8 mouse cellular contexts compared by ENCODE assay signal in genomic region chr2:148874617-148875334, GRCm38 (mm10). TPM values are rescaled to one million over a fixed set of nuclear protein-coding genes. Genes with fewer than 3 reads are reported as not detected.
A peak's percentile ranks its signal among the peaks of the same experiment; 100 is the strongest.
DNase-seq lines count a peak whose midpoint lies in the region; ATAC-seq and TF ChIP-seq lines count a peak whose summit lies in the region.

No protein-coding gene starts in this region.

- peak; percentile 70 for ATAC-seq in forebrain, embryonic 11.5 days (replicated peaks; ENCODE audit: low FRiP score)
- peak; percentile 77 for ATAC-seq in intestine, embryonic 14.5 days (replicated peaks; ENCODE audit: low FRiP score, low TSS enrichment, low read depth)

- peak overlapping the region; percentile 67 for H3K4me2 ChIP-seq in forebrain, embryonic 11.5 days (ENCODE audit: low read depth, low read length, severe bottlenecking)
- H3K4me2 ChIP-seq in intestine, embryonic 14.5 days (ENCODE audit: low read length): peak overlapping the region; percentile 80

- H3K4me1 ChIP-seq in heart, adult 2 months (ENCODE audit: control insufficient read depth, insufficient read depth, low read length): peaks cover 30% of the 10 kb centered on the region
- H3K4me1 ChIP-seq in brown adipose tissue, adult 24 weeks (ENCODE audit: control insufficient read depth, insufficient read depth, insufficient read length, low read length): peaks cover 36% of the 10 kb centered on the region
- peaks cover 2% of the 10 kb centered on the region; the same call in 1 of the 2 replicates for H3K4me1 ChIP-seq in forebrain, embryonic 11.5 days (replicated peaks; ENCODE audit: control insufficient read depth, insufficient read depth, low read length)
- peaks cover 41% of the 10 kb centered on the region for H3K4me1 ChIP-seq in intestine, embryonic 14.5 days (replicated peaks; ENCODE audit: control insufficient read depth, insufficient read depth, low read length)
- H3K4me1 ChIP-seq in lung, adult 2 months (ENCODE audit: control insufficient read depth, insufficient read depth, low read length): peaks cover 33% of the 10 kb centered on the region

- H3K27me3 ChIP-seq in heart, adult 2 months (ENCODE audit: control insufficient read depth, insufficient read depth, low read length): no peaks in the 10 kb centered on the region
- H3K27me3 ChIP-seq in forebrain, embryonic 11.5 days (ENCODE audit: control insufficient read depth, insufficient read depth, low read length): no peaks in the 10 kb centered on the region
- H3K27me3 ChIP-seq in intestine, embryonic 14.5 days (replicated peaks; ENCODE audit: control insufficient read depth, insufficient read depth, low read length): no peaks in the 10 kb centered on the region

- peak overlapping the region; percentile 85 for H3K4me3 ChIP-seq in heart, adult 2 months
- peak overlapping the region; percentile 100 for H3K4me3 ChIP-seq in brown adipose tissue, adult 24 weeks (ENCODE audit: insufficient read depth, low read depth, low read length)
- peak overlapping the region; percentile 80 for H3K4me3 ChIP-seq in forebrain, embryonic 11.5 days (ENCODE audit: low read depth, low read length)
- peak overlapping the region; percentile 96 for H3K4me3 ChIP-seq in intestine, embryonic 14.5 days (ENCODE audit: low read depth, low read length)
- peak overlapping the region; percentile 88 for H3K4me3 ChIP-seq in lung, adult 2 months (replicated peaks; ENCODE audit: extremely low read depth, low read depth, low read length)

- under 1% methylated on average over 34 of the region's 34 CpGs for WGBS in heart, adult 2 months
- 2% methylated on average over 34 of the region's 34 CpGs for WGBS in forebrain, embryonic 11.5 days
- under 1% methylated on average over 34 of the region's 34 CpGs for WGBS in intestine, embryonic 14.5 days
- WGBS in lung, adult 2 months: under 1% methylated on average over 34 of the region's 34 CpGs

- H3K9ac ChIP-seq in heart, adult 2 months (ENCODE audit: low read depth, low read length): peak overlapping the region; percentile 99
- peak overlapping the region; percentile 79 for H3K9ac ChIP-seq in forebrain, embryonic 11.5 days (ENCODE audit: low read length)
- peak overlapping the region; percentile 87 for H3K9ac ChIP-seq in intestine, embryonic 14.5 days (ENCODE audit: low read length)

- H3K9me3 ChIP-seq in forebrain, embryonic 11.5 days (ENCODE audit: control insufficient read depth, low read length): no peaks in the 10 kb centered on the region
- H3K9me3 ChIP-seq in intestine, embryonic 14.5 days (ENCODE audit: control insufficient read depth, low read length): no peaks in the 10 kb centered on the region

- H3K79me2 ChIP-seq in heart, adult 2 months (replicated peaks; ENCODE audit: control insufficient read depth, insufficient read depth, low read length): peaks cover 8% of the 10 kb centered on the region

- no peak for TF ChIP-seq POLR2A in heart, adult 2 months (IDR thresholded peaks at IDR 0.05; ENCODE audit: insufficient read depth, low read depth, low read length)
- no peak for TF ChIP-seq POLR2A in lung, adult 2 months (IDR thresholded peaks at IDR 0.05; ENCODE audit: borderline replicate concordance, extremely low read depth, low read depth, low read length)

- H3K27ac ChIP-seq in heart, adult 2 months: peak overlapping the region; percentile 99
- H3K27ac ChIP-seq in brown adipose tissue, adult 24 weeks (replicated peaks; ENCODE audit: low read depth, low read length): peak overlapping the region; percentile 95
- peak overlapping the region; percentile 85 for H3K27ac ChIP-seq in forebrain, embryonic 11.5 days (ENCODE audit: low read depth, low read length)
- peak overlapping the region; percentile 86 for H3K27ac ChIP-seq in intestine, embryonic 14.5 days (ENCODE audit: low read depth)

- TF ChIP-seq CTCF in heart, adult 2 months (IDR thresholded peaks at IDR 0.05): no peak
- TF ChIP-seq CTCF in lung, adult 2 months (IDR thresholded peaks at IDR 0.05; ENCODE audit: insufficient read depth, low read length): no peak

- intact Hi-C loops in heart, adult 2 months (cut with DNase I): loop anchor here (1.0 to 10.0 kb wide), 4 partner anchors 23 to 470 kb away; partner anchors contain the start of genes Gzf1 and Thbd

- peak in 1 of 2 experiments; percentile 47 for DNase-seq in heart, adult 2 months
- no peak for DNase-seq in heart, postnatal 4 days
- DNase-seq in forebrain, embryonic 11.5 days (ENCODE audit: low spot score): no peak
- DNase-seq in intestine, embryonic 14.5 days (ENCODE audit: low spot score): no peak
- DNase-seq in lung, adult 2 months: peak; percentile 23
- peak; percentile 79 for DNase-seq in retina, adult 2 months (ENCODE audit: low read depth, low spot score)
- no peak for DNase-seq in layer of hippocampus, postnatal 25 days (ENCODE audit: extremely low spot score in 1 of 2, low spot score in 1 of 2)

- no peak for TF ChIP-seq EP300 in heart, adult 2 months (IDR thresholded peaks at IDR 0.05; ENCODE audit: insufficient read depth, low read depth, low read length)

- H3K36me3 ChIP-seq in heart, adult 2 months (ENCODE audit: control insufficient read depth, insufficient read depth, low read length): peaks cover 41% of the 10 kb centered on the region
- H3K36me3 ChIP-seq in forebrain, embryonic 11.5 days (ENCODE audit: control insufficient read depth, insufficient read depth, low read length): no peaks in the 10 kb centered on the region
- peaks cover 18% of the 10 kb centered on the region for H3K36me3 ChIP-seq in intestine, embryonic 14.5 days (ENCODE audit: control insufficient read depth, insufficient read depth, low read length)

RNA-seq across cellular contexts. Expression of gene Cst3, which starts 0.7 kb away (rescaled TPM):
- 1,000 to 10,000 TPM in 1 of 2 experiments, 100 to 1,000 TPM in 1; 956 to 1,050 TPM for total RNA-seq in heart, adult 2 months (2021)
- 1,635 and 1,968 TPM in 2 replicates for polyA plus RNA-seq in heart, adult 2 months (2012; rRNA removed)
- total RNA-seq in heart, postnatal 4 days (2021): 100 to 1,000 TPM; 527 to 580 TPM
- 1,454 and 1,867 TPM in 2 replicates for polyA plus RNA-seq in brown adipose tissue, adult 24 weeks (2012; ENCODE audit: insufficient read depth, insufficient read length, missing spikeins)
- polyA plus RNA-seq in forebrain, embryonic 11.5 days (2014; fragmentation: Nextera tagmentation; extraction: Ambion mirVana): 300 and 319 TPM in 2 replicates
- polyA plus RNA-seq in intestine, embryonic 14.5 days (2014; fragmentation: Nextera tagmentation; extraction: Ambion mirVana): 404 and 423 TPM in 2 replicates
- polyA plus RNA-seq in lung, adult 2 months (2012; rRNA removed): 1,892 and 2,105 TPM in 2 replicates
- 1,000 to 10,000 TPM; 2,237 to 2,613 TPM for total RNA-seq in layer of hippocampus, postnatal 25 days (2021)

RNA-seq across cellular contexts. Expression of gene 9230104L09Rik, which starts 9.9 kb away (rescaled TPM):
- 1 to 10 TPM in 1 of 2 experiments, under 1 TPM in 1; 0.73 to 1.5 TPM for total RNA-seq in heart, adult 2 months (2021)
- 0.70 and 0.80 TPM in 2 replicates for polyA plus RNA-seq in heart, adult 2 months (2012; rRNA removed)
- total RNA-seq in heart, postnatal 4 days (2021): under 1 TPM in 1 of 2 experiments, not detected in 1; 0.72 TPM
- 2.5 TPM in 1 of 2 replicates, not detected in the other for polyA plus RNA-seq in brown adipose tissue, adult 24 weeks (2012; ENCODE audit: insufficient read depth, insufficient read length, missing spikeins)
- polyA plus RNA-seq in forebrain, embryonic 11.5 days (2014; fragmentation: Nextera tagmentation; extraction: Ambion mirVana): not detected in 2 replicates
- not detected in 2 replicates for polyA plus RNA-seq in intestine, embryonic 14.5 days (2014; fragmentation: Nextera tagmentation; extraction: Ambion mirVana)
- polyA plus RNA-seq in lung, adult 2 months (2012; rRNA removed): 12.7 and 19.1 TPM in 2 replicates
- total RNA-seq in layer of hippocampus, postnatal 25 days (2021): not detected

RNA-seq across cellular contexts. Expression of gene Cst9, which starts 39.8 kb away (rescaled TPM):
- total RNA-seq in heart, adult 2 months (2021): not detected
- polyA plus RNA-seq in heart, adult 2 months (2012; rRNA removed): 0.82 and 2.2 TPM in 2 replicates
- total RNA-seq in heart, postnatal 4 days (2021): 1 to 10 TPM; 3.1 to 4.1 TPM
- polyA plus RNA-seq in brown adipose tissue, adult 24 weeks (2012; ENCODE audit: insufficient read depth, insufficient read length, missing spikeins): not detected in 2 replicates
- not detected in 2 replicates for polyA plus RNA-seq in forebrain, embryonic 11.5 days (2014; fragmentation: Nextera tagmentation; extraction: Ambion mirVana)
- polyA plus RNA-seq in intestine, embryonic 14.5 days (2014; fragmentation: Nextera tagmentation; extraction: Ambion mirVana): not detected in 2 replicates
- polyA plus RNA-seq in lung, adult 2 months (2012; rRNA removed): 0.20 TPM in 1 of 2 replicates, not detected in the other
- not detected for total RNA-seq in layer of hippocampus, postnatal 25 days (2021)

RNA-seq across cellular contexts. Expression of gene Cst13, which starts 54.9 kb away (rescaled TPM):
- total RNA-seq in heart, adult 2 months (2021): not detected
- polyA plus RNA-seq in heart, adult 2 months (2012; rRNA removed): not detected in 2 replicates
- total RNA-seq in heart, postnatal 4 days (2021): not detected
- not detected in 2 replicates for polyA plus RNA-seq in brown adipose tissue, adult 24 weeks (2012; ENCODE audit: insufficient read depth, insufficient read length, missing spikeins)
- not detected in 2 replicates for polyA plus RNA-seq in forebrain, embryonic 11.5 days (2014; fragmentation: Nextera tagmentation; extraction: Ambion mirVana)
- polyA plus RNA-seq in intestine, embryonic 14.5 days (2014; fragmentation: Nextera tagmentation; extraction: Ambion mirVana): not detected in 2 replicates
- polyA plus RNA-seq in lung, adult 2 months (2012; rRNA removed): not detected in 2 replicates
- not detected for total RNA-seq in layer of hippocampus, postnatal 25 days (2021)

Comparison
In these comparisons a context has a peak if more than half of its experiments do, and no peak if none do; other contexts are left out.
1. DNase-seq: peak in lung, adult 2 months (single experiment) and retina, adult 2 months (single experiment); none in heart, postnatal 4 days (single experiment), forebrain, embryonic 11.5 days (single experiment), intestine, embryonic 14.5 days (single experiment) and layer of hippocampus, postnatal 25 days (0 of 2).
2. Peak in every context shown above with its lines, with median percentiles within 50 percentile points of each other: H3K27ac ChIP-seq, H3K4me3 ChIP-seq and H3K9ac ChIP-seq.